17 mouse cellular contexts compared by ENCODE assay signal in the genomic region with DNA sequence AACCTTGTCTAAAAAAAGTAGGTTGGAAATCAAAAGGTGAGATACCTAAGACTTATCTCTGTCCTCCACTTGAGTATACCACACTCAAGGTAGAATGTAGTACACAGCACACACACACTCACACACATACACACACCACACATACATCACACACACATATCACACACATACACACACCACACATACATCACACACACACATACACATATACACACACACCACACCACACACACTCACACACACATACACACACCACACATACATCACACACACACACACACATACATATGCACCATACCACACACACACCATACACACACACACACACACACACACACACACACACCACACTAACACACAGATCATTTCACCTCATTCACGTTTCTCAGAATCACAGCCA. TPM values are rescaled to one million over a fixed set of nuclear protein-coding genes. Genes with fewer than 3 reads are reported as not detected.
"Had no signal": no experiment of that assay in that cellular context is flagged by ENCODE, and none has a peak within 500 bp of the region (broad histone marks: within the 10 kb centered on the region; RNA-seq: fewer than 3 reads in every experiment).

No protein-coding gene starts in this region.

- ATAC-seq: lung, postnatal 0 days had no signal

- H3K9ac ChIP-seq: kidney, embryonic 15.5 days; liver, embryonic 13.5 days; midbrain, embryonic 12.5 days had no signal

- H3K4me3 ChIP-seq: kidney, embryonic 15.5 days; left cerebral cortex, adult 2 months; liver, embryonic 13.5 days; megakaryocyte, embryonic 14.5 days; midbrain, embryonic 12.5 days had no signal

- H3K27ac ChIP-seq: kidney, embryonic 15.5 days; left cerebral cortex, adult 2 months; liver, embryonic 13.5 days; midbrain, embryonic 12.5 days had no signal

- DNase-seq: kidney, adult 11 months; kidney, adult 8-10 months; kidney, postnatal 10 days; kidney, postnatal 36 days; layer of hippocampus, postnatal 36 days; liver, embryonic 13.5 days; lung, adult 2 months; lung, postnatal 36 days; thymus, postnatal 25 days had no signal

- H3K4me2 ChIP-seq: kidney, embryonic 15.5 days; liver, embryonic 13.5 days; midbrain, embryonic 12.5 days had no signal

- H3K36me3 ChIP-seq: kidney, embryonic 15.5 days; liver, embryonic 13.5 days; midbrain, embryonic 12.5 days had no signal

- H3K9me3 ChIP-seq: kidney, embryonic 15.5 days; liver, embryonic 13.5 days; midbrain, embryonic 12.5 days had no signal

- H3K27me3 ChIP-seq: kidney, embryonic 15.5 days had no signal

RNA-seq across cellular contexts. Expression of a gene that starts 2.8 kb away (rescaled TPM):
- total RNA-seq: left cerebral cortex, adult 2 months had no signal
- polyA plus RNA-seq: liver, adult 2 months; neural tube, embryonic 14.5 days; spleen, adult 2 months had no signal
